Mouse (Mus musculus) intestine, embryonic 14.5 days (tissue): ENCODE results near the gene Nacc1. TPM values are rescaled to one million over a fixed set of nuclear protein-coding genes. Genes with fewer than 3 reads are reported as not detected.

Source experiments
- ATAC-seq: fragments of 200-750 bp; cut with Nextera tagmentation; replicated peaks from 2 replicates; pipeline ENCODE4 v1.8.0; 2017; ENCODE audit warnings: low read depth, moderate number of reproducible peaks, moderate TSS enrichment, moderate library complexity; ENCODE audit not compliant: low FRiP score, low TSS enrichment
- DNase-seq: peaks from one replicate; pipeline ENCODE4 v3.0.0-alpha.2; 2018; ENCODE audit warnings: low spot score
- H3K27ac ChIP-seq: fragments of 300-500 bp; sonication (generic); 2 replicates; pipeline ENCODE4 v1.5.1; 2014; ENCODE audit warnings: low read depth, mild to moderate bottlenecking, control low read depth
- H3K27me3 ChIP-seq: fragments of 300-500 bp; sonication (generic); replicated peaks from 2 replicates; pipeline ENCODE4 v1.6.1; 2014; ENCODE audit warnings: low read length, control low read depth; ENCODE audit not compliant: control insufficient read depth, insufficient read depth
- H3K36me3 ChIP-seq: fragments of 300-500 bp; sonication (generic); 2 replicates; pipeline ENCODE4 v1.6.1; 2014; ENCODE audit warnings: low read length, control low read depth; ENCODE audit not compliant: control insufficient read depth, insufficient read depth
- H3K4me1 ChIP-seq: fragments of 300-500 bp; sonication (generic); replicated peaks from 2 replicates; pipeline ENCODE4 v1.6.1; 2014; ENCODE audit warnings: low read length, control low read depth, mixed read lengths; ENCODE audit not compliant: control insufficient read depth, insufficient read depth
- H3K4me2 ChIP-seq: fragments of 300-500 bp; sonication (generic); 2 replicates; pipeline ENCODE4 v1.6.1; 2014; ENCODE audit warnings: low read length
- H3K4me3 ChIP-seq: fragments of 300-500 bp; sonication (generic); 2 replicates; pipeline ENCODE4 v1.5.1; 2014; ENCODE audit warnings: low read depth, low read length, control low read depth, mixed read lengths
- H3K9ac ChIP-seq: fragments of 300-500 bp; sonication (generic); 2 replicates; pipeline ENCODE4 v1.6.1; 2014; ENCODE audit warnings: mild to moderate bottlenecking, low read length
- H3K9me3 ChIP-seq: fragments of 300-500 bp; sonication (generic); 2 replicates; pipeline ENCODE4 v1.6.1; 2016; ENCODE audit warnings: low read length, control low read depth; ENCODE audit not compliant: control insufficient read depth
- whole genome bisulfite sequencing: fragments of 180-500 bp; shearing (Covaris S2); extraction: QIAGEN DNeasy Blood & Tissue Kit; methylation state at CpG from one replicate; pipeline ENCODE4 v1.1.7; 2014; 5-methylcytosine and 5-hydroxymethylcytosine counted together
- polyA plus RNA-seq: library from polyadenylated mRNA; unstranded; fragments of >200 nt; fragmentation: Nextera tagmentation; extraction: Ambion mirVana; gene quantifications from 2 replicates; pipeline ENCODE4 v1.2.1, GENCODE M21; 2014

Gene Nacc1
- polyA plus RNA-seq, 1 experiment from 2014 or later = 25.0 TPM

- Histone ChIP-seq H3K4me3 (peak overlapping the region; percentile 55), H3K36me3 (no peaks in the 10 kb centered on the region), H3K4me2 (peak overlapping the region; percentile 81), H3K4me1 (peaks cover 16% of the 10 kb centered on the region), H3K27me3 (no peaks in the 10 kb centered on the region), H3K9me3 (no peaks in the 10 kb centered on the region), H3K9ac (peak overlapping the region; percentile 69), H3K27ac (peak overlapping the region; percentile 92)
- under 1% methylated on average over 87 of the region's 106 CpGs for WGBS
- DNase-seq (peak; percentile 90), ATAC-seq (peak; percentile 91)
Observed at GRCm38 (mm10) chr8:84639162-84640009, 48.3 kb downstream of the Nacc1 start.

- peak; percentile 54 for ATAC-seq
- H3K9me3 ChIP-seq = no peaks in the 10 kb centered on the region
- peak overlapping the region; percentile 92 for H3K27ac ChIP-seq
- peak overlapping the region; percentile 69 for H3K9ac ChIP-seq
- peak overlapping the region; percentile 55 for H3K4me3 ChIP-seq
- no peaks in the 10 kb centered on the region for H3K36me3 ChIP-seq
- 1% methylated on average over 47 of the region's 52 CpGs for WGBS
- no peak for DNase-seq
- H3K27me3 ChIP-seq = no peaks in the 10 kb centered on the region
- peak overlapping the region; percentile 81 for H3K4me2 ChIP-seq
- peaks cover 16% of the 10 kb centered on the region for H3K4me1 ChIP-seq
Observed at GRCm38 (mm10) chr8:84638555-84639161, 49.0 kb downstream of the Nacc1 start.

DNA sequence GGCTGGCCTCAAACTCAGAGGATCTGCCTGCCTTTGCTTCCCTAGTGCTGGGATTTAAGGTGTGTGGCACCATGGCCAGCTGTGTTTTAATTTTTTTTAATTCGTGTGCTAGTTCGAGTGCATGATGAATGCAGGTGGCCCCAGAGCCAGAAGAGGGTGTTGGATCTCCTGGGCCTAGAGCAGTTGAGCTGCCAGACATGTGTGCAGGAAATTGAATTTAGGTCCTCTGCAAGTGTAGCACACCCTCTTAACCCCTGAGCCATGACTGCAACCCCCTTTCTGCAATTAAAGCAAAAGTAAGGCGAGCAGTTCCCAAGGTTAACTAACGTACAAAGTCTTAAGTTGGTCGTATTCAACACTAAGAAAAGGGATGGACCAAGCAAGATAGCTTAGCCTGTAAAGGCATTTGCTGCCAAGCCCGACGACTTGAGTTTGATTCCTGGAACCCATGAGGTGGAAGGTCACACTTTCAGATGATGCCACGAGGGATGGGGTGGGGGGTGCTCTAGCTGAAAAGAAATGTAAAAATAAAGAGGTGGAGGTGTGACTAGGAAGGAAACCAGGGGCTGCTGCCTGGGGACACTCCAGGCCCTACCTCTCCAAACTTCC is 49.6 kb downstream of the Nacc1 start:
- WGBS = 38% methylated on average over 8 of the region's 8 CpGs
- DNase-seq = no peak

GRCm38 (mm10) chr8:84636051-84636691 is 51.5 kb downstream of the Nacc1 start:
- H3K4me1 ChIP-seq = peaks cover 16% of the 10 kb centered on the region
- no peaks in the 10 kb centered on the region for H3K36me3 ChIP-seq
- no peak for ATAC-seq
- H3K9ac ChIP-seq = no peak overlapping the region
- no peak overlapping the region for H3K4me3 ChIP-seq
- no peak overlapping the region for H3K27ac ChIP-seq
- no peak for DNase-seq
- H3K27me3 ChIP-seq = no peaks in the 10 kb centered on the region
- no peaks in the 10 kb centered on the region for H3K9me3 ChIP-seq
- WGBS = 82% methylated on average over 17 of the region's 17 CpGs
- H3K4me2 ChIP-seq = no peak overlapping the region

More for the DNA sequence above, 49.6 kb downstream of the Nacc1 start:
- Histone ChIP-seq H3K9ac (peak overlapping the region; percentile 69), H3K4me2 (peak overlapping the region; percentile 81), H3K9me3 (no peaks in the 10 kb centered on the region), H3K27ac (peak overlapping the region; percentile 92), H3K27me3 (no peaks in the 10 kb centered on the region), H3K4me1 (peaks cover 16% of the 10 kb centered on the region), H3K4me3 (peak overlapping the region; percentile 55), H3K36me3 (no peaks in the 10 kb centered on the region)
- ATAC-seq = no peak

GRCm38 (mm10) chr8:84635397-84636050 is 52.1 kb downstream of the Nacc1 start:
- DNase-seq (no peak), ATAC-seq (no peak)
- Histone ChIP-seq H3K27ac (no peak overlapping the region), H3K9ac (no peak overlapping the region), H3K9me3 (no peaks in the 10 kb centered on the region), H3K4me2 (no peak overlapping the region), H3K4me1 (peaks cover 16% of the 10 kb centered on the region), H3K36me3 (no peaks in the 10 kb centered on the region), H3K27me3 (no peaks in the 10 kb centered on the region), H3K4me3 (no peak overlapping the region)
- 60% methylated on average over 14 of the region's 14 CpGs for WGBS

GRCm38 (mm10) chr8:84634849-84635304 is 52.8 kb downstream of the Nacc1 start:
- Histone ChIP-seq H3K36me3 (no peaks in the 10 kb centered on the region), H3K4me2 (no peak overlapping the region), H3K9ac (no peak overlapping the region), H3K27ac (no peak overlapping the region), H3K27me3 (no peaks in the 10 kb centered on the region), H3K4me3 (no peak overlapping the region), H3K4me1 (peaks cover 16% of the 10 kb centered on the region), H3K9me3 (no peaks in the 10 kb centered on the region)
- no peak for DNase-seq
- WGBS = 51% methylated on average over 9 of the region's 9 CpGs
- no peak for ATAC-seq

DNA sequence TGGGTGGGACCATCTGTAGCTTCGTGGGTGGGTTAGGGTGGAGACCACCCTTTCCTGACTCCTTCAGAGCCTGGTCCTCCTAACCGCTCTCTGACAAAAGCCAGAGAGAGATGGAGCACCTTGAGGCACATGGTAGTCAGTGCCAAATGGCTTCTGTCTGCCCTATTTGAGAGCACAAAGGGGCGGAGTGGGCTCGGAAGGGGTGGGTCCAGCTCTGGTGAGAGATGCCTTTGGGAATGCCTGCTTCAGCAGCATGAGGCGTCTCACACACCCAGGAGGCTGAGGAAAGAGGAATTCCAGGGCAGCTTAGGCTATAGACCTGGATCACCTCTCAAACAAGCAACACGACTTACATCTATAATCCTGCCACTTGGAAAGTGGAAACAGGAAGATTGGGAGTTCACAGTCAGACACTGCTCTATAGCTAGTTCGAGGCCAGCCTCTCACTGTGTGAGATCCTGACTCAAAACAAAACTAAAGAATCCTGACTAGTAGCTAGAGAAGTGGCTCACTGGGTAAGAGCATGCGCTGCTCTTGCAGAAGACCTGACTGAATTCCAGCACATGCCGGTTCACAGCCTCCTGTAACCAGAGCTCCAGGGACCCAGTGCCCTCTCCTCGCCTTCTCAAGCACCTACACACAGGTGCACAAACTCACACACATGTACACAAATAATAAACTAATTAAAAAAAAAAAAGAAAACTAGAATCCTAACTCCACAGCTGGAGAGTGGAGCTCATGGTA is 53.6 kb downstream of the Nacc1 start:
- Histone ChIP-seq H3K36me3 (no peaks in the 10 kb centered on the region), H3K9me3 (no peaks in the 10 kb centered on the region), H3K9ac (no peak overlapping the region), H3K4me1 (peaks cover 16% of the 10 kb centered on the region), H3K27me3 (no peaks in the 10 kb centered on the region), H3K27ac (no peak overlapping the region), H3K4me2 (no peak overlapping the region), H3K4me3 (no peak overlapping the region)
- WGBS = 38% methylated on average over 10 of the region's 10 CpGs
- ATAC-seq (no peak), DNase-seq (no peak)
